Mouse (Mus musculus): Measurements from ENCODE around the gene Dennd2a.

The Dennd2a gene

GRCm38 (mm10) chr6:39454616-39455015 lies 103.1 kb downstream of the Dennd2a start:
- ChIA-PET CTCF (interaction anchor here (0.5 to 4.6 kb wide), 14 partner anchors 8 to 328 kb away, joined by 3 to 20 read pairs (median 6); partner anchors contain the start of gene Adck2 (in 1 of the 4)), POLR2A (interaction anchor here (0.6 to 6.9 kb wide), 36 partner anchors 8 to 249 kb away, joined by 3 to 135 read pairs (median 4); partner anchors contain the start of genes Mkrn1 (in 3 of the 4), Adck2 (in 1 of the 4), Dennd2a (in 1 of the 4) and Slc37a3 (in 1 of the 4))

GRCm38 (mm10) chr6:39453564-39453963 lies 104.1 kb downstream of the Dennd2a start:
- ChIA-PET CTCF (interaction anchor here (0.6 to 4.6 kb wide), 26 partner anchors 8 to 326 kb away, joined by 3 to 20 read pairs (median 4); partner anchors contain the start of gene Adck2 (in 1 of the 4)), POLR2A (interaction anchor here (0.6 to 6.9 kb wide), 31 partner anchors 8 to 1008 kb away, joined by 3 to 135 read pairs (median 4); partner anchors contain the start of genes Mkrn1 (in 2 of the 4), Adck2 (in 1 of the 4), Dennd2a (in 1 of the 4) and Slc37a3 (in 1 of the 4))

DNA sequence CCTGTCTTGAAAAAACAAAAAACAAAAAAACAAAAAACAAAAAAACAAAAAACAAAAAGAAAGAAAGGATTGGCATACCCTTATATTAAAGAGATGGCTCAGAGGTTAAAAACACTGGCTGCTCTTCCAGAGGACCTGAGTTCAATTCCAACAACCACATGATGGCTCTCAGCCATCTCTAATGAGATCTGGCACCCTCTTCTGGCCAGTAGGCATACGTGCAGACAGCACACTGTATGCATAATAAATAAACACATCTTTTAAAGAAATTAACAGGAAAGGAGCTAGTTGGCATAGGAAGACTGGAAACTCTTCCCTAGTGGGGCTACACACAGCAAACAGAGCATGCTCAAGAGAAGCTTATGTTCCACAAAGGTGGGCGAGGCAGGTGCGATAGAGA lies 106.6 kb downstream of the Dennd2a start:
- ChIA-PET CTCF (interaction anchor here (0.6 to 1.8 kb wide), 13 partner anchors 8 to 305 kb away, joined by 3 to 5 read pairs (median 4); no protein-coding TSS in a partner anchor), POLR2A (interaction anchor here (0.6 to 6.9 kb wide), 16 partner anchors 7 to 73 kb away, joined by 3 to 135 read pairs (median 5); partner anchors contain the start of genes Mkrn1 (in 1 of the 4) and Slc37a3 (in 1 of the 4))

DNA sequence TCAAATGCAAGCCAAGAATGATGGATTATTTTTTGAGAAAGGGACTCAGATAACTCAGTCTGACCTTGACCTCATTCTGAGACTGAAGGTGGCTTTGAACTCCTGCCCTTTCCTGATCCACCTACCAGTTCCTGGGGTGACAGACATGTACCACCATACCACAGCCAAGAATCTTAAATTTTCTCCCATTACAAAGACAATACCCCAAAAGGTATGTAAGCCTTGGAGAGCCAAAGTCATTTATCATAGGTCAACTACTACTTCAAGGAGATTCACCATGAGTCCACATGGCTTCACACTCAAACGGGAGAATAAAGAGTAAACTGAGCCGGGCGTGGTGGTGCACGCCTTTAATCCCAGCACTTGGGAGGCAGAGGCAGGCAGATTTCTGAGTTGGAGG lies 107.1 kb downstream of the Dennd2a start:
- CTCF ChIA-PET, result interaction anchor here in 3 of 4 experiments (0.6 to 1.0 kb wide), 4 partner anchors 10 to 158 kb away, joined by 3 to 4 read pairs (median 3); no protein-coding TSS in a partner anchor
- POLR2A ChIA-PET, result interaction anchor here in 3 of 4 experiments (0.9 to 14.0 kb wide), 16 partner anchors 8 to 57 kb away, joined by 3 to 1035 read pairs (median 47); partner anchors contain the start of gene Mkrn1 (in 2 of the 3)

GRCm38 (mm10) chr6:39447429-39448185 lies 110.1 kb downstream of the Dennd2a start:
- ChIA-PET POLR2A (interaction anchor here (0.7 to 14.0 kb wide), 37 partner anchors 7 to 1067 kb away, joined by 3 to 1035 read pairs (median 10); partner anchors contain the start of genes Mkrn1 (in 4 of the 4), Slc37a3 (in 2 of the 4), Dennd2a (in 1 of the 4) and Ttc26 (in 1 of the 4)), CTCF (interaction anchor here (0.6 to 7.4 kb wide), 10 partner anchors 9 to 222 kb away, joined by 3 to 116 read pairs (median 9); partner anchors contain the start of gene Mkrn1 (in 1 of the 4))

- POLR2A ChIA-PET, result interaction anchor here (0.5 to 14.0 kb wide), 113 partner anchors 7 to 1034 kb away, joined by 3 to 1035 read pairs (median 6); partner anchors contain the start of genes Mkrn1 (in 4 of the 4), Slc37a3 (in 3 of the 4), Dennd2a (in 2 of the 4) and Adck2 (in 1 of the 4)
- CTCF ChIA-PET, result interaction anchor here (0.6 to 7.4 kb wide), 62 partner anchors 9 to 1703 kb away, joined by 3 to 116 read pairs (median 5); partner anchors contain the start of genes Slc37a3 (in 3 of the 4), Dennd2a (in 1 of the 4) and Mkrn1 (in 1 of the 4)
These were observed 111.7 kb downstream of the Dennd2a start for GRCm38 (mm10) chr6:39445801-39446572.

- ChIA-PET CTCF (interaction anchor here (0.7 to 7.4 kb wide), 9 partner anchors 9 to 153 kb away, joined by 3 to 116 read pairs (median 5); partner anchors contain the start of gene Mkrn1 (in 1 of the 4)), POLR2A (interaction anchor here (0.6 to 14.0 kb wide), 51 partner anchors 8 to 885 kb away, joined by 3 to 1035 read pairs (median 4); partner anchors contain the start of genes Mkrn1 (in 4 of the 4), Slc37a3 (in 2 of the 4), Adck2 (in 1 of the 4) and Dennd2a (in 1 of the 4))
These were observed 114.8 kb downstream of the Dennd2a start for GRCm38 (mm10) chr6:39442786-39443287.

DNA sequence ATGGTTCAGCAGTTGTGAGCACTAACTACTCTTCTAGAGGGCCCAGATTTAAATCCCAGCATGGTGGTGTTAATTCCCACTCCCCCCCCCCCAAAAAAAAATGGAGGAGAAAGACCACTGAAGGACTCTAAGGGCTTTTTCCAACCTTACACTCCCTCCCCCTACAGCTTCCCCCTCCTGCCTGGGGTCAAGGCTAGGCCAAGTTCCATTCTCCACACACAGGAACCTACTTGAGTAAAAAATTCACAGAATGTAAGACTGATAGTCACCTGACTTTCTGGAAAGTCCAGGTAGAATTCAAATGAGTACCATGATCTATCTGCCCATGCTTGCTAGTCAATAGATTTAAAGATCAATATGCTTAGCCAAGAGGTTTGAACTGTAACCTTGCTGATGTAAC lies 117.5 kb downstream of the Dennd2a start:
- ChIA-PET POLR2A (interaction anchor here (0.6 to 14.0 kb wide), 12 partner anchors 8 to 348 kb away, joined by 3 to 1035 read pairs (median 8); partner anchors contain the start of gene Mkrn1 (in 3 of the 4)), CTCF (interaction anchor here in 1 of 4 experiments (0.6 kb wide), 1 partner anchor 203 kb away, joined by 6 read pairs; no protein-coding TSS in a partner anchor)

DNA sequence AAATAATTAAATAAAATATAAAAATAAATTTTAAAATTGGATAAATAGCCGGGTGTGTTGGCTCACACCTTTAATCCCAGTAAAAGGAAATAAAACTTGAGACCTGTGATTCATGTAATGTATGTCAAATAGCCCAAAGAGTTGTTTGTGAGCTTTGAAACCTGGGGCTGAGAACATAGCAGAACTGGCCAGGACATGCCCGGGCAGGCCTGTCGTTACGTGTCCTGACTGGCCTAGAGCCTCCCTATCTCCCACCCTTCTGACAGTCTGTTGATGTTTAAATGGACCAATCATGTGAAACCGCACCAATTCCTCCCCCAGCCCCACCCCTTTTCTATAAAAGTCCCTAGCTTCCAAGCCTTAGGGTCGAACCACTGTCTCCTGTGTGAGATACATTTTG lies 120.1 kb downstream of the Dennd2a start:
- CTCF ChIA-PET, result interaction anchor here in 3 of 4 experiments (0.9 to 1.1 kb wide), 3 partner anchors 8 to 142 kb away, joined by 3 read pairs; no protein-coding TSS in a partner anchor
- POLR2A ChIA-PET, result interaction anchor here (0.5 to 14.0 kb wide), 30 partner anchors 9 to 957 kb away, joined by 3 to 1035 read pairs (median 5); partner anchors contain the start of genes Mkrn1 (in 4 of the 4), Slc37a3 (in 2 of the 4), Adck2 (in 1 of the 4) and Dennd2a (in 1 of the 4)

- POLR2A ChIA-PET, result interaction anchor here (0.5 to 7.4 kb wide), 14 partner anchors 10 to 890 kb away, joined by 3 to 265 read pairs (median 30); partner anchors contain the start of gene Mkrn1 (in 2 of the 4)
- CTCF ChIA-PET, result interaction anchor here in 1 of 4 experiments (1.9 kb wide), 1 partner anchor 10 kb away, joined by 11 read pairs; no protein-coding TSS in a partner anchor
These were observed 121.8 kb downstream of the Dennd2a start for GRCm38 (mm10) chr6:39435875-39436274.

DNA sequence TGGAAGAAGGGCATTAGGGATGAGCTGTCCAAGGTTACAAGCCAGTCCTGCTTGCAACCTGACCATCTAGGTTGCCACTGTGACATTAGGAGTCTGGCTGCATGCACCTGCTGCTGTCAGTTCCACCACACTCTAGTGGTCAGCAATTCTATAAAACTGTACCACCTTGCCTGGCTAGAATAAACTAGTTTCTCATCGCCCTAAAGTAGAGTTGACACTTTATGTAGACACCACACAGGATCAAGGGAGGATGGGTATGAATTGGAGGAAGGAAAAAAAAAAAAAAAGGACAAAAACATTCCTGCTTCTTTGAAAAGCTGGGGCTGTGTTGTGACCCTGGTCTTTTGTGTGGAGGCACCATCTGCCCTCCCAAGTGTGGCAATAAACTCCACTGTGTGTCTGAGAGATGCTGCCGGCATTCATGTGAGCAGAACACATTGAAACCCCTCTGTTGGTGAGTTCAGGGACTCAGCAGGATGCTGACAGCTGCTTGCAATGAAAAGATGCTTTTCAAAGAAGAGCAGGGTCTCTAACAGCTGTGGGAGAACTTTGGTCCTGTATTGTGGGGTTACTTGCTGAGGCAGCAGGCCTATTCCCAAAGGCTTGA lies 122.7 kb downstream of the Dennd2a start:
- POLR2A ChIA-PET, result interaction anchor here (0.6 to 7.4 kb wide), 39 partner anchors 8 to 1670 kb away, joined by 3 to 265 read pairs (median 5); partner anchors contain the start of genes Mkrn1 (in 3 of the 4) and Slc37a3 (in 2 of the 4)
- CTCF ChIA-PET, result interaction anchor here in 3 of 4 experiments (0.5 to 2.1 kb wide), 13 partner anchors 10 to 1020 kb away, joined by 3 to 11 read pairs (median 5); partner anchors contain the start of gene Mkrn1 (in 1 of the 3)

DNA sequence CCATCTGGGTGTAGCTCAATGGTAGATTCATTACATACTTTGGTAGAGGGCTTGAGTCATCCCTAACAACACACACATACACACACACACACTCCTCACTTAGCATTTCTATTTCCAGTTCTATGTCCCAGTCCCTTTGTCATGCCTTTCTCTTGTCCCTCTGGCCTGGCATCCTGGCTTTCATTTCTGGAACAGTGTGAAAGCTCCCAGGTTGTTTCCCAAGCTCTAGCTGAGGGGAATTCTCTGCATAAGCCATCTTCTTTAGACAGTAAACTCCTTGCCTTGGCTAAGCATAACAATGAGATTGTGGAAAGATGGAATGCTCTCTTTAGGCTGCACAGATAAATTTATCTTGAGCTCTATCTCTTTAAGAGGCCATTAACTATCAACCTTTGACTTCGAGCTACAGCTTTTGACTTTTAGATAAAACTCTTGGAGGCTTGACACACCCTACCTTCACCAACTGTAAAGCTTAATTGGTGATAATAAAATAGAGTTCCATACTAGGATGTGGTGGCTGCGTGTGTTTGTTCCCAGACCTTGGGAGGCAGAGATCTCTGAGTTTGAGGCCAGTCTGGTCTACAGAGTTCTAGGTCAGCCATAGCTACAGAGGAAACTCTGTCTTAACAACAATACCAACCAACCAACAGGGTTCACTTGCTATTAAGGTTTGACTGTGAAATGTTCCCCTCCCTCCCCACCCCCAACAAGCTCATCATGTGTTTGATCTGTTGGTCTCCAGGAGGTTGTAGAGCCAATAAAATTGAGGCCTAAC lies 123.4 kb downstream of the Dennd2a start:
- CTCF ChIA-PET, result interaction anchor here in 3 of 4 experiments (0.5 to 2.1 kb wide), 12 partner anchors 11 to 1020 kb away, joined by 3 to 11 read pairs (median 7); partner anchors contain the start of gene Mkrn1 (in 1 of the 3)
- POLR2A ChIA-PET, result interaction anchor here (0.5 to 7.4 kb wide), 42 partner anchors 8 to 147 kb away, joined by 3 to 265 read pairs (median 4); partner anchors contain the start of genes Mkrn1 (in 4 of the 4) and Slc37a3 (in 2 of the 4)

DNA sequence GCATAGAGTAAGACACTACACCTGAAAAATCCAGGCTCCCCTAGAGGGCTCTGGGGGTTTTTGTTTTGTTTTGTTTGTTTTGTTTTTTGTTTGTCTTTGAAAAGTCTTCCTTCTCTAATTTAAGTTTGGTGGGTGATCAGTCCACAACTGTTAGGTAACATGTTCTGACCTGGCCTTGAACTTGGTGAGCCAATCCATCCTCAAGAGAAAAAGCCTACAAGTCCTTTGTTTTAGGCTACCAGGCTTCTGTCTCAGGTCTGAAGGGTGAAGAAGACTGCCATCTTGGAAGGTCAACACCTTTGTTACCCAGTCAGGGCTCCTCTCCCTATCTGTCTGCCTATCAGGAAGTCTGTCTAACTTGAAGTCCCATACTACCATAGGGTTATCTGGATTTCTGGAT lies 124.0 kb downstream of the Dennd2a start:
- CTCF ChIA-PET, result interaction anchor here in 3 of 4 experiments (0.5 to 2.1 kb wide), 9 partner anchors 11 to 508 kb away, joined by 3 to 11 read pairs (median 7); partner anchors contain the start of gene Mkrn1 (in 1 of the 3)
- POLR2A ChIA-PET, result interaction anchor here (0.5 to 7.4 kb wide), 25 partner anchors 9 to 147 kb away, joined by 3 to 265 read pairs (median 8); partner anchors contain the start of gene Mkrn1 (in 4 of the 4)

DNA sequence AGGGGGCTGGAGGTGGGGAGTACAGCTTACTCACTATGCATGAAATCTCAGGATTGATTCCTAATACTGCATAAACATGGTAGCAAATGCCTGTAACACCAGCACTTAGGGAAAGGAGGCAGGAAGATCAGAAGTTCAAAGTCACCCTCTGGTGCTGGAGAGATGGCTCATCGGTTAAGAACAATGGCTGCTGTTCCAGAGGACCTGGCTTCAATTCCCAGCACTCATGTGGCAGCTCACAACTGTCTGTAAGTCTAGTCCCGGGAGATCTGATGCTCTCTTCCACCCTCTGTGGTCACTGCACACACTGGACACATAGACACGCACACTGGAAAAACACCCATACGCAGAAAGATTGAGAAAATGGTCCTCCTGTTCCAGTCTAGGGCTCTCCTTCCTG lies 124.5 kb downstream of the Dennd2a start:
- POLR2A ChIA-PET, result interaction anchor here in 2 of 4 experiments (6.2 to 7.4 kb wide), 4 partner anchors 13 to 21 kb away, joined by 51 to 265 read pairs (median 178); partner anchors contain the start of gene Mkrn1 (in 1 of the 2)
- CTCF ChIA-PET, result interaction anchor here in 2 of 4 experiments (0.6 to 2.1 kb wide), 2 partner anchors 10 to 13 kb away, joined by 3 to 11 read pairs; no protein-coding TSS in a partner anchor

GRCm38 (mm10) chr6:39430722-39431121 lies 126.9 kb downstream of the Dennd2a start:
- POLR2A ChIA-PET, result interaction anchor here (0.6 to 7.4 kb wide), 8 partner anchors 7 to 23 kb away, joined by 3 to 265 read pairs (median 29); partner anchors contain the start of gene Mkrn1 (in 2 of the 4)
- CTCF ChIA-PET, result interaction anchor here in 1 of 4 experiments (0.7 kb wide), 1 partner anchor 20 kb away, joined by 5 read pairs; no protein-coding TSS in a partner anchor

Data from embryonic stem cell, embryonic (primary cell).